Mouse (Mus musculus) forebrain, embryonic 14.5 days (tissue): ENCODE results near the gene Calcoco2. TPM values are rescaled to one million over a fixed set of nuclear protein-coding genes. Genes with fewer than 3 reads are reported as not detected.

ENCODE experiments used
- ATAC-seq: fragments of 200-750 bp; cut with Nextera tagmentation; 2 replicates; pipeline ENCODE4 v1.8.0; 2017; ENCODE audit warnings: mild to moderate bottlenecking, moderate library complexity
- DNase-seq: peaks from one replicate; pipeline ENCODE4 v3.0.0-alpha.2; 2015; ENCODE audit warnings: low spot score
- H3K27ac ChIP-seq: fragments of 300-500 bp; sonication (generic); 2 replicates; pipeline ENCODE4 v1.5.1; 2014; ENCODE audit warnings: low read depth, mild to moderate bottlenecking, control low read depth, low read length, moderate library complexity
- H3K27me3 ChIP-seq: fragments of 300-500 bp; sonication (generic); replicated peaks from 2 replicates; pipeline ENCODE4 v1.6.1; 2014; ENCODE audit warnings: low read length, control low read depth, mixed read lengths; ENCODE audit not compliant: control insufficient read depth, insufficient read depth
- H3K36me3 ChIP-seq: fragments of 300-500 bp; sonication (generic); 2 replicates; pipeline ENCODE4 v1.6.1; 2014; ENCODE audit warnings: low read length, control low read depth; ENCODE audit not compliant: control insufficient read depth, insufficient read depth
- H3K4me1 ChIP-seq: fragments of 300-500 bp; sonication (generic); 2 replicates; pipeline ENCODE4 v1.6.1; 2014; ENCODE audit warnings: antibody characterized with exemption, low read length, control low read depth; ENCODE audit not compliant: control insufficient read depth, insufficient read depth
- H3K4me2 ChIP-seq: fragments of 300-500 bp; sonication (generic); 2 replicates; pipeline ENCODE4 v1.6.1; 2014; ENCODE audit warnings: mild to moderate bottlenecking, control low read depth, low read length
- H3K4me3 ChIP-seq: fragments of 300-500 bp; sonication (generic); 2 replicates; pipeline ENCODE4 v1.5.1; 2014; ENCODE audit warnings: low read depth, low read length, control low read depth
- H3K9ac ChIP-seq: fragments of 300-500 bp; sonication (generic); 2 replicates; pipeline ENCODE4 v1.6.1; 2014; ENCODE audit warnings: mild to moderate bottlenecking, low read length, control low read depth, moderate library complexity
- H3K9me3 ChIP-seq: fragments of 300-500 bp; sonication (generic); replicated peaks from 2 replicates; pipeline ENCODE4 v1.6.1; 2016; ENCODE audit warnings: low read length, control low read depth, mixed read lengths; ENCODE audit not compliant: control insufficient read depth
- WGBS: fragments of 180-500 bp; shearing (Covaris S2); extraction: QIAGEN DNeasy Blood & Tissue Kit; methylation state at CpG from one replicate; pipeline ENCODE4 v1.1.7; 2014; 5-methylcytosine and 5-hydroxymethylcytosine counted together
- polyA plus RNA-seq: library from polyadenylated mRNA; unstranded; fragments of >200 nt; fragmentation: Nextera tagmentation; extraction: Ambion mirVana; gene quantifications from 2 replicates; pipeline ENCODE4 v1.2.1, GENCODE M21; 2014

The Calcoco2 gene
- 0.14 TPM in 1 of 2 replicates, not detected in the other for polyA plus RNA-seq

GRCm38 (mm10) chr11:96111751-96112150, at the start of gene Calcoco2:
TSS of gene Calcoco2 (minus strand) at chr11:96111964.
- Histone ChIP-seq H3K9ac (no peak within 1 kb of the TSS), H3K27ac (no peak within 1 kb of the TSS), H3K9me3 (no peaks in the 10 kb centered on the region), H3K4me2 (no peak within 1 kb of the TSS), H3K36me3 (no peaks in the 10 kb centered on the region), H3K4me1 (no peaks in the 10 kb centered on the region), H3K27me3 (no peaks in the 10 kb centered on the region), H3K4me3 (no peak within 1 kb of the TSS)
- WGBS = 42% methylated on average over 14 of the region's 14 CpGs
- DNase-seq (no peak), ATAC-seq (no peak)

GRCm38 (mm10) chr11:96147471-96147870, 35.7 kb upstream of the Calcoco2 start:
- DNase-seq = no peak

DNA sequence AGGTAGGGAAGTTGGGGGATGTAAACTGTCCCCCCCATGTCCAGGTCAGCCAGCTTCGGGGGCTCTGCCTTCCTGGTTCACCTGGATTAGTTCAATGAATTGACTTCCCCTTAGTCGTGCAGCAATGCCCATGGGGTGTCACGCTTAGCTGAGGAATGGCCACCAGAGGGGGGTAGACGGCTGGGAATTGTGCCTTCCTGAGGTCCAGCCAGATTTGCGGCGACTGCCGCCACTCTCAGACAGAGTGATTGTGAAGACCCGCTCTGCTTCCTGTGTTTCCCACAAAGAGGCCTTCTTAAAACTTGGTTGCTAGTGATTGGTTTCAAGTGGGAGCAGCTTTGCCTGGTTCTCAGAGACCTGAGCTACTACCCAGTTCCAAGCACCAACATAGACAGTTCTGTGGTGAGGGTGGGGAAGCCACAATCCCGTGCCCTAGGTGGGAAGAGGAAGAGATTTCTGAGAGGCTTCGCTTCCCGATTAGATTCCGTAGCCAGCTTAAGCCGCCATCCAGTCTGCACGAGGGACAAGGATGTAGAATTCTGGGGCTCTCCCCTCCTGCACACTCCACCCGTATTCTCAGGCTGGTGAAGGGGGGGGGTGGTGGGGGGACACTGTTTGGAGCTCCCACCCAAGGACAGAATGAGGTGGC, 34.0 kb upstream of the Calcoco2 start:
- DNase-seq (peak; percentile 87), ATAC-seq (peak; percentile 60; the same call in 1 of the 2 replicates)
- peak overlapping the region; percentile 1; the same call in 1 of the 2 replicates for H3K4me3 ChIP-seq

More at GRCm38 (mm10) chr11:96147471-96147870, 35.7 kb upstream of the Calcoco2 start:
- Histone ChIP-seq H3K4me3 (no peak overlapping the region), H3K27me3 (peaks cover 18% of the 10 kb centered on the region; the same call in 1 of the 2 replicates), H3K9me3 (no peaks in the 10 kb centered on the region), H3K36me3 (no peaks in the 10 kb centered on the region), H3K4me2 (no peak overlapping the region), H3K9ac (no peak overlapping the region), H3K27ac (no peak overlapping the region), H3K4me1 (no peaks in the 10 kb centered on the region; the same call in 1 of the 2 replicates)
- 74% methylated on average over 6 of the region's 6 CpGs for WGBS
- no peak for ATAC-seq

GRCm38 (mm10) chr11:96143766-96144165, 32.0 kb upstream of the Calcoco2 start:
- 55% methylated on average over 4 of the region's 4 CpGs for WGBS
- H3K9ac ChIP-seq = no peak overlapping the region
- H3K27me3 ChIP-seq = peaks cover 18% of the 10 kb centered on the region; the same call in 1 of the 2 replicates
- no peak overlapping the region for H3K27ac ChIP-seq
- no peaks in the 10 kb centered on the region for H3K36me3 ChIP-seq
- no peaks in the 10 kb centered on the region for H3K9me3 ChIP-seq
- no peaks in the 10 kb centered on the region; the same call in 1 of the 2 replicates for H3K4me1 ChIP-seq
- ATAC-seq (no peak), DNase-seq (no peak)
- H3K4me2 ChIP-seq = no peak overlapping the region
- H3K4me3 ChIP-seq = no peak overlapping the region

More for the DNA sequence above, 34.0 kb upstream of the Calcoco2 start:
- no peaks in the 10 kb centered on the region for H3K36me3 ChIP-seq
- peaks cover 18% of the 10 kb centered on the region; the same call in 1 of the 2 replicates for H3K27me3 ChIP-seq
- peak overlapping the region; percentile 24; the same call in 1 of the 2 replicates for H3K4me2 ChIP-seq
- no peaks in the 10 kb centered on the region for H3K9me3 ChIP-seq
- H3K9ac ChIP-seq = peak overlapping the region; percentile 47; the same call in 1 of the 2 replicates
- no peak overlapping the region for H3K27ac ChIP-seq
- H3K4me1 ChIP-seq = no peaks in the 10 kb centered on the region; the same call in 1 of the 2 replicates
- under 1% methylated on average over 15 of the region's 15 CpGs for WGBS

DNA sequence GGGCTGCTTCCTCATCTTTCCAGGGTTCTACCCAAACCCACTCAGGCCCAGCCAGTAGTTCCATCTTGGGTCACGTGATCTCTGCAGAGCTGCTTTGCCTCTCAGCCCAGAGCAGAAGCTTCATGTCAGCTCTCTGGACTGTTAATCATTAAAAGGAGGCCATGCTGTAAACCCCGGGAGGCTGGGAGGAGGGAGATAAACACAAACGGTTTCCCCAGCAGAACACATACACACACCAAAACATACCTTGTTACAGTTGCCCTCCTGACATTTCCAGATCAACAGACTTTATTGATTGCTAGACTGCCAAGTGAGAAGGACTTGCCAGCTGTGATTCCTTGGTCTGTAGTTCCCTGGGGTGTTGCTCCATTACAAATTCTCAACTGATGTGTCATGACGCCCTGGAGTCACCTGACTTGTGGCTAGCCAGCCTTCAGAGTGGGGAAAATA, 29.0 kb upstream of the Calcoco2 start:
- Histone ChIP-seq H3K4me1 (no peaks in the 10 kb centered on the region; the same call in 1 of the 2 replicates), H3K9ac (no peak overlapping the region), H3K9me3 (no peaks in the 10 kb centered on the region), H3K36me3 (no peaks in the 10 kb centered on the region), H3K4me2 (no peak overlapping the region), H3K27ac (no peak overlapping the region), H3K27me3 (peaks cover 1% of the 10 kb centered on the region; the same call in 1 of the 2 replicates), H3K4me3 (no peak overlapping the region)
- DNase-seq = no peak
- no peak for ATAC-seq
- 60% methylated on average over 4 of the region's 4 CpGs for WGBS

- H3K4me3 ChIP-seq = no peak overlapping the region
- no peak overlapping the region for H3K9ac ChIP-seq
- H3K27ac ChIP-seq = no peak overlapping the region
- DNase-seq (no peak), ATAC-seq (no peak)
- H3K4me1 ChIP-seq = no peaks in the 10 kb centered on the region
- H3K27me3 ChIP-seq = no peaks in the 10 kb centered on the region
- WGBS = 84% methylated on average over 8 of the region's 8 CpGs
- no peaks in the 10 kb centered on the region for H3K36me3 ChIP-seq
- H3K9me3 ChIP-seq = no peaks in the 10 kb centered on the region
- H3K4me2 ChIP-seq = no peak overlapping the region
Observed at GRCm38 (mm10) chr11:96135847-96136246, 24.1 kb upstream of the Calcoco2 start.

DNA sequence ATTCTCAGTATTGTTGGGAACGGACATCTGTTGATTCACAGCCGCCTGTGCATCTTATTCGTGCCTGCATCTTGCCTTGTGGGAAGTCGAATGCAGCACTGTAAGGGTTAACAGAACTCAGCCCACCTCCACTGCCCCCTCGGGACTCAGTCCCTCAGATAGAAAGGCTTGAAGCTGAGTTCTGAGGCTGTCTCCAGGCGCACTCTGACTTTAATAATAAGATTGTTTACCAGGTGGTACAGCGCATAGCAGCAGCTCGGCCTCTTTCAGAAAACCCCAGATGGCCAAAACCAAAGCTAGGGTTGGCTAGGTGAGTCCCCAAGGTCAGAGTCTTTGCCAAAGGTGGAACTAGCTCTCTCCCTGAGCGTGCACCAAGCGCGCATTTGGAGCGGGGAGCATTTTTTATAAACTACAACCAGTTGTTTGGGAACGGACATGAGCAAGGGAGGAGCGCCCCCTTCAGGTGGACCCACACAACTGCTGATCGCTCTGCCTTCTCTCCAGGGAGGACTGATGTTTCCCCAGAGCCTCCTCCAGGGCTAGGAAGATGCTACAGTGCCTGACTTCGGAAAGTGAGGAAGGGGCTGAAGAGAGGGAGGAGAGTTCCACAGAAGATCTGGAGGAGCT, 21.6 kb upstream of the Calcoco2 start, which contains the start of gene Ttll6:
Ttll6 (plus strand) TSS at position 548 of the 627 bp plus-strand sequence.
- 17% methylated on average over 16 of the region's 16 CpGs for WGBS
- H3K27ac ChIP-seq = no peak within 1 kb of the TSS
- no peak within 1 kb of the TSS for H3K9ac ChIP-seq
- no peaks in the 10 kb centered on the region for H3K4me1 ChIP-seq
- H3K27me3 ChIP-seq = no peaks in the 10 kb centered on the region
- no peaks in the 10 kb centered on the region for H3K9me3 ChIP-seq
- ATAC-seq (no peak), DNase-seq (peak; percentile 68)
- no peak within 1 kb of the TSS for H3K4me3 ChIP-seq
- no peaks in the 10 kb centered on the region for H3K36me3 ChIP-seq
- peak within 1 kb of the TSS; percentile 14; the same call in 1 of the 2 replicates for H3K4me2 ChIP-seq

DNA sequence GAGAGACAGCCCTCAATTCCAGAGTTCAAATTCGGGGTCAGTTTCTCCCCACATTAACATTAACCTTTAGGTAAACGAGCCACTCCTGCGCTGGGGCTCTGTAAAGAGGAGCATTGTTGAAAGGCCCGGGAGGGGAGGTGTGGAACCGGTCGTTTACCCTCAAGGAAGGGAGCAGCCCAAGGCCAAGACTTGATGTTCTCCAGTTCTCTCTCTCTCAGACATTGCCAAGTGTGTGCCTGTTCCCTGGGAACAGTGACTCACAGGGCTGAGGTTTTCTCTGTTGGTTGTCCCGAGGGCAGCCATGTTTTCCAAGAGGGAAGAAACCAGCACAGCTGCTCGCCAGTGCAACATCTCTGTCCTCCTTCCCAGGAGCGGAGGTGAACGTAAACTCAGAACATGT, 18.8 kb upstream of the Calcoco2 start:
- no peak for DNase-seq
- H3K9me3 ChIP-seq = no peaks in the 10 kb centered on the region
- 55% methylated on average over 10 of the region's 10 CpGs for WGBS
- H3K9ac ChIP-seq = no peak overlapping the region
- H3K4me1 ChIP-seq = no peaks in the 10 kb centered on the region
- ATAC-seq = no peak
- no peak overlapping the region for H3K27ac ChIP-seq
- peaks cover 10% of the 10 kb centered on the region; the same call in 1 of the 2 replicates for H3K27me3 ChIP-seq
- H3K36me3 ChIP-seq = no peaks in the 10 kb centered on the region
- H3K4me3 ChIP-seq = no peak overlapping the region
- H3K4me2 ChIP-seq = no peak overlapping the region
